Mouse (Mus musculus) stomach, embryonic 14.5 days (tissue): ENCODE measurements around the gene Spata20. TPM values are rescaled to one million over a fixed set of nuclear protein-coding genes. Genes with fewer than 3 reads are reported as not detected.

Source experiments
- ATAC-seq: fragments of 200-750 bp; cut with Nextera tagmentation; 2 replicates; pipeline ENCODE4 v1.8.0; 2017; ENCODE audit warnings: low read depth, moderate TSS enrichment; ENCODE audit not compliant: insufficient number of reproducible peaks, insufficient read depth, low FRiP score
- H3K27ac ChIP-seq: fragments of 300-500 bp; sonication (generic); 2 replicates; pipeline ENCODE4 v1.5.1; 2014; ENCODE audit warnings: mild to moderate bottlenecking, low read length, moderate library complexity, mixed read lengths
- H3K27me3 ChIP-seq: fragments of 300-500 bp; sonication (generic); 2 replicates; pipeline ENCODE4 v1.6.1; 2014; ENCODE audit warnings: low read length, control low read depth, mixed read lengths; ENCODE audit not compliant: control insufficient read depth, insufficient read depth
- H3K36me3 ChIP-seq: fragments of 300-500 bp; sonication (generic); 2 replicates; pipeline ENCODE4 v1.6.1; 2014; ENCODE audit warnings: mild to moderate bottlenecking, control low read depth, low read length, moderate library complexity, mixed read lengths; ENCODE audit not compliant: control insufficient read depth, insufficient read depth
- H3K4me1 ChIP-seq: fragments of 300-500 bp; sonication (generic); 2 replicates; pipeline ENCODE4 v1.6.1; 2014; ENCODE audit warnings: low read length, control low read depth, mixed read lengths; ENCODE audit not compliant: control insufficient read depth, insufficient read depth
- H3K4me2 ChIP-seq: fragments of 300-500 bp; sonication (generic); replicated peaks from 2 replicates; pipeline ENCODE4 v1.6.1; 2014; ENCODE audit warnings: low read depth, low read length, control low read depth
- H3K4me3 ChIP-seq: fragments of 300-500 bp; sonication (generic); 2 replicates; pipeline ENCODE4 v1.5.1; 2014; ENCODE audit warnings: low read depth, low read length, control low read depth
- H3K9ac ChIP-seq: fragments of 300-500 bp; sonication (generic); replicated peaks from 2 replicates; pipeline ENCODE4 v1.6.1; 2014; ENCODE audit warnings: low read depth, mild to moderate bottlenecking, control low read depth, low read length, moderate library complexity, mixed read lengths
- H3K9me3 ChIP-seq: fragments of 300-500 bp; sonication (generic); 2 replicates; pipeline ENCODE4 v1.6.1; 2016; ENCODE audit warnings: low read depth, low read length, control low read depth; ENCODE audit not compliant: control insufficient read depth
- WGBS: fragments of 180-500 bp; shearing (Covaris S2); extraction: QIAGEN DNeasy Blood & Tissue Kit; methylation state at CpG from one replicate; pipeline ENCODE4 v1.1.7; 2014; 5-methylcytosine and 5-hydroxymethylcytosine counted together
- polyA plus RNA-seq: library from polyadenylated mRNA; unstranded; fragments of >200 nt; fragmentation: Nextera tagmentation; extraction: Ambion mirVana; gene quantifications from 2 replicates; pipeline ENCODE4 v1.2.1, GENCODE M21; 2014

The Spata20 gene
- polyA plus RNA-seq: 0.13 and 0.48 TPM in 2 replicates

GRCm38 (mm10) chr11:94486001-94486400, at the start of gene Spata20:
Gene Spata20, minus strand, starts transcription at chr11:94486179.
- peak; percentile 74; the same call in 1 of the 2 replicates for ATAC-seq
- no peaks in the 10 kb centered on the region for H3K9me3 ChIP-seq
- peak within 1 kb of the TSS; percentile 20 for H3K4me2 ChIP-seq
- no peak within 1 kb of the TSS for H3K4me3 ChIP-seq
- H3K4me1 ChIP-seq: no peaks in the 10 kb centered on the region
- 5% methylated on average over 24 of the region's 24 CpGs for WGBS
- no peak within 1 kb of the TSS for H3K9ac ChIP-seq
- no peaks in the 10 kb centered on the region for H3K36me3 ChIP-seq
- H3K27me3 ChIP-seq: no peaks in the 10 kb centered on the region
- no peak within 1 kb of the TSS for H3K27ac ChIP-seq

GRCm38 (mm10) chr11:94533171-94533570, 47.2 kb upstream of the Spata20 start:
- Histone ChIP-seq H3K36me3 (no peaks in the 10 kb centered on the region), H3K27me3 (no peaks in the 10 kb centered on the region), H3K4me3 (no peak overlapping the region), H3K9ac (no peak overlapping the region), H3K9me3 (no peaks in the 10 kb centered on the region), H3K27ac (no peak overlapping the region), H3K4me2 (no peak overlapping the region), H3K4me1 (no peaks in the 10 kb centered on the region; the same call in 1 of the 2 replicates)
- ATAC-seq: no peak
- WGBS: 65% methylated on average over 8 of the region's 8 CpGs

- H3K4me2 ChIP-seq: no peak overlapping the region
- 44% methylated on average over 3 of the region's 3 CpGs for WGBS
- no peaks in the 10 kb centered on the region for H3K36me3 ChIP-seq
- H3K9ac ChIP-seq: no peak overlapping the region
- peaks cover 8% of the 10 kb centered on the region; the same call in 1 of the 2 replicates for H3K4me1 ChIP-seq
- no peak overlapping the region for H3K4me3 ChIP-seq
- no peaks in the 10 kb centered on the region for H3K27me3 ChIP-seq
- ATAC-seq: no peak
- no peak overlapping the region for H3K27ac ChIP-seq
- H3K9me3 ChIP-seq: no peaks in the 10 kb centered on the region
Observed at GRCm38 (mm10) chr11:94528879-94529278, 42.9 kb upstream of the Spata20 start.

- Histone ChIP-seq H3K4me1 (peaks cover 8% of the 10 kb centered on the region; the same call in 1 of the 2 replicates), H3K4me2 (no peak overlapping the region), H3K27ac (peak overlapping the region; percentile 48), H3K9ac (no peak overlapping the region), H3K9me3 (no peaks in the 10 kb centered on the region), H3K27me3 (no peaks in the 10 kb centered on the region), H3K4me3 (no peak overlapping the region), H3K36me3 (no peaks in the 10 kb centered on the region)
- ATAC-seq: peak; percentile 48
- 36% methylated on average over 9 of the region's 9 CpGs for WGBS
Observed at GRCm38 (mm10) chr11:94526171-94526879, 40.3 kb upstream of the Spata20 start.

- H3K4me3 ChIP-seq: peak within 1 kb of the TSS; percentile 50
- under 1% methylated on average over 42 of the region's 42 CpGs for WGBS
- H3K36me3 ChIP-seq: no peaks in the 10 kb centered on the region
- peak; percentile 70 for ATAC-seq
- H3K9ac ChIP-seq: peak within 1 kb of the TSS; percentile 18
- no peaks in the 10 kb centered on the region for H3K9me3 ChIP-seq
- H3K4me1 ChIP-seq: peaks cover 10% of the 10 kb centered on the region; the same call in 1 of the 2 replicates
- peak within 1 kb of the TSS; percentile 67 for H3K4me2 ChIP-seq
- H3K27me3 ChIP-seq: no peaks in the 10 kb centered on the region
- H3K27ac ChIP-seq: no peak within 1 kb of the TSS
Observed at GRCm38 (mm10) chr11:94521219-94521843, 35.4 kb upstream of the Spata20 start, which contains the start of gene Mycbpap. Gene Mycbpap, minus strand, starts transcription at chr11:94521742.

GRCm38 (mm10) chr11:94513452-94513851, 27.5 kb upstream of the Spata20 start:
- no peaks in the 10 kb centered on the region for H3K36me3 ChIP-seq
- 0 out of 2 replicates have a peak, but pooled peaks cover 3% of the 10 kb centered on the region for H3K4me1 ChIP-seq
- H3K4me3 ChIP-seq: no peak overlapping the region
- no peaks in the 10 kb centered on the region for H3K27me3 ChIP-seq
- no peaks in the 10 kb centered on the region for H3K9me3 ChIP-seq
- no peak overlapping the region for H3K27ac ChIP-seq
- no peak overlapping the region for H3K4me2 ChIP-seq
- H3K9ac ChIP-seq: no peak overlapping the region
- WGBS: 33% methylated on average over 9 of the region's 9 CpGs
- ATAC-seq: no peak

- Histone ChIP-seq H3K4me2 (no peak overlapping the region), H3K4me1 (0 out of 2 replicates have a peak, but pooled peaks cover 2% of the 10 kb centered on the region), H3K27me3 (no peaks in the 10 kb centered on the region), H3K9me3 (no peaks in the 10 kb centered on the region), H3K4me3 (no peak overlapping the region), H3K36me3 (no peaks in the 10 kb centered on the region), H3K27ac (no peak overlapping the region), H3K9ac (no peak overlapping the region)
- 76% methylated on average over 10 of the region's 10 CpGs for WGBS
- peak; percentile 51; the same call in 1 of the 2 replicates for ATAC-seq
Observed at GRCm38 (mm10) chr11:94508976-94509375, 23.0 kb upstream of the Spata20 start.

GRCm38 (mm10) chr11:94501482-94501881, 15.5 kb upstream of the Spata20 start:
- no peak overlapping the region for H3K9ac ChIP-seq
- no peak overlapping the region for H3K4me2 ChIP-seq
- H3K4me1 ChIP-seq: peaks cover 21% of the 10 kb centered on the region; the same call in 1 of the 2 replicates
- no peaks in the 10 kb centered on the region for H3K36me3 ChIP-seq
- no peak overlapping the region for H3K27ac ChIP-seq
- 86% methylated on average over 8 of the region's 8 CpGs for WGBS
- H3K9me3 ChIP-seq: no peaks in the 10 kb centered on the region
- no peak overlapping the region for H3K4me3 ChIP-seq
- ATAC-seq: no peak
- H3K27me3 ChIP-seq: no peaks in the 10 kb centered on the region
